Mouse (Mus musculus) brain, embryonic 14.5 days (tissue): ENCODE measurements around the gene Cadps2.

Source experiments
- CTCF ChIP-seq: fragments of 200-500 bp; IDR thresholded peaks from 2 replicates; pipeline ENCODE4 v1.5.1; 2012; ENCODE audit warnings: inconsistent platforms, mild to moderate bottlenecking, moderate library complexity, borderline replicate concordance; ENCODE audit not compliant: insufficient read depth, insufficient read length; ENCODE audit errors: extremely low read depth
- POLR2A ChIP-seq: fragments of 200-500 bp; IDR thresholded peaks from 2 replicates; pipeline ENCODE4 v1.6.1; 2012; ENCODE audit warnings: mild to moderate bottlenecking, inconsistent platforms, borderline replicate concordance; ENCODE audit not compliant: poor library complexity, insufficient read depth, insufficient read length, severe bottlenecking; ENCODE audit errors: extremely low read depth

GRCm38 (mm10) chr6:23353480-23353879 lies 485.7 kb downstream of the Cadps2 start:
- TF ChIP-seq CTCF (no peak), POLR2A (no peak)
